Mouse (Mus musculus) T-helper 2 cell (primary cell): ENCODE data around the gene Nin.

Experiments used
- in situ Hi-C: fragments of 300-600 bp; cut with MboI, MseI; formaldehyde crosslinking; loops from one replicate; pipeline ENCODE4 v1.15.1; 2025; ENCODE audit warnings: high pct_unique_total_duplicates

Gene Nin

GRCm38 (mm10) chr12:70023580-70023979, 89.9 kb downstream of the Nin start:
- in situ Hi-C loops = no loop called here

GRCm38 (mm10) chr12:70018153-70018552, 95.4 kb downstream of the Nin start:
- in situ Hi-C loops = no loop called here

GRCm38 (mm10) chr12:70015936-70016335, 97.6 kb downstream of the Nin start:
- in situ Hi-C loops = no loop called here

GRCm38 (mm10) chr12:70011681-70012080, 101.8 kb downstream of the Nin start:
- in situ Hi-C loops = no loop called here

GRCm38 (mm10) chr12:70010356-70010755, 103.2 kb downstream of the Nin start:
- in situ Hi-C loops = no loop called here

- in situ Hi-C loops = no loop called here
Observed at GRCm38 (mm10) chr12:70005103-70005502, 108.4 kb downstream of the Nin start.

- in situ Hi-C loops = no loop called here
Observed at GRCm38 (mm10) chr12:69998186-69998983, 115.1 kb downstream of the Nin start.

- in situ Hi-C loops = no loop called here
Observed at GRCm38 (mm10) chr12:69995382-69995781, 118.1 kb downstream of the Nin start.

- in situ Hi-C loops = no loop called here
Observed at GRCm38 (mm10) chr12:69986786-69987497, 126.6 kb downstream of the Nin start, which contains the start of gene Sav1. Gene Sav1, minus strand, starts transcription at chr12:69987002.

GRCm38 (mm10) chr12:69986241-69986762, 127.2 kb downstream of the Nin start:
- in situ Hi-C loops = no loop called here

- in situ Hi-C loops = no loop called here
Observed at GRCm38 (mm10) chr12:69985546-69985945, 128.0 kb downstream of the Nin start.

- in situ Hi-C loops = no loop called here
Observed at GRCm38 (mm10) chr12:69982874-69983273, 130.6 kb downstream of the Nin start.

- in situ Hi-C loops = no loop called here
Observed at GRCm38 (mm10) chr12:69977376-69977998, 136.0 kb downstream of the Nin start.

- in situ Hi-C loops = no loop called here
Observed at GRCm38 (mm10) chr12:69976688-69977087, 136.8 kb downstream of the Nin start.

GRCm38 (mm10) chr12:69973666-69974065, 139.9 kb downstream of the Nin start:
- in situ Hi-C loops = loop anchor here (5.0 kb wide), 1 partner anchor 89 kb away; no protein-coding TSS in a partner anchor

- in situ Hi-C loops = no loop called here
Observed at GRCm38 (mm10) chr12:69968154-69968553, 145.4 kb downstream of the Nin start.

- in situ Hi-C loops = no loop called here
Observed at GRCm38 (mm10) chr12:69967112-69967511, 146.4 kb downstream of the Nin start.

GRCm38 (mm10) chr12:69966071-69966470, 147.4 kb downstream of the Nin start:
- in situ Hi-C loops = no loop called here

- in situ Hi-C loops = no loop called here
Observed at GRCm38 (mm10) chr12:69965644-69966043, 147.9 kb downstream of the Nin start.

GRCm38 (mm10) chr12:69963141-69963540, 150.4 kb downstream of the Nin start:
- in situ Hi-C loops = no loop called here

GRCm38 (mm10) chr12:69962468-69962867, 151.0 kb downstream of the Nin start:
- in situ Hi-C loops = no loop called here
